Mouse (Mus musculus) heart, adult 2 months (tissue): Measurements from ENCODE around the gene Soat2.

Source experiments
- CTCF ChIP-seq: fragments of 200-600 bp; IDR thresholded peaks from 2 replicates; pipeline ENCODE4 v1.8.1; 2022; ENCODE audit warnings: antibody characterized with exemption, mild to moderate bottlenecking, moderate library complexity
- EP300 ChIP-seq: fragments of 200-500 bp; IDR thresholded peaks from 2 replicates; pipeline ENCODE4 v1.6.1; 2011; ENCODE audit warnings: low read depth, low read length, control low read depth; ENCODE audit not compliant: insufficient read depth
- POLR2A ChIP-seq: fragments of 200-500 bp; IDR thresholded peaks from 2 replicates; pipeline ENCODE4 v1.6.1; 2011; ENCODE audit warnings: mild to moderate bottlenecking, low read depth, low read length, control low read depth; ENCODE audit not compliant: insufficient read depth

- TF ChIP-seq CTCF, result no peak
- peak; percentile 64; the same call in 1 of the 2 replicates for TF ChIP-seq POLR2A
- TF ChIP-seq EP300, result peak; percentile 86
Observed at GRCm38 (mm10) chr15:102105360-102105759, 45.0 kb upstream of the Soat2 start.
